Mouse (Mus musculus): ENCODE results near the gene Nkain4.

Nkain4 gene

DNA sequence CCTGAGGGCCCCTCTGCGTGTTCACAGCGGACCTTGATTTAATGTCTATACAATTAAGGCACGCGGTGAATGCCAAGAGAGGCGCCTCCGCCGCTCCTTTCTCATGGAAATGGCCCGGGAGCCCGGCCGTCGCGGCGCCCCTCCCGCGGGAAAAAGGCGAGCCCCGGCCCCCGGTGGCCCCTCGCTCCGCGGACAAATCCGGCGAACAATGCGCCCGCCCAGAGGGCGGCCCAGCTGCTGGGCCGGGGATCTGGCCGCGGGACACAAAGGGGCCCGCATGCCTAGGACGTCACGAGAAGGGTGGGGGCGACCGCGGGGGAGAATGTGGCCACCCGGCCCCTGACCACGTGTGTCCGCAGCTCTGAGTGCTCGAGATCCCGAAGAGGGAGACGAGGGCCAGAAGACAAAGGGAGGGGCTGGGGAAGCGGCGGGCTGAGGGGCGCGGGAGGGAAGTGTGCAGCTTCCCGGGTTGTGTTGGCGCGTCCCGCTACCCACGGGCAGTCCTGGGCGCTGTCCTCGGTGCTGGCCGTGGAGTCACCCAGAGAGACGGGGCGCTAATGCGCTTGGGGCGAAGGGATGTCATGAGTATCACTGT lies 60.4 kb downstream of the Nkain4 start:
- peak in 1 of 2 experiments; percentile 31 for DNase-seq (ENCODE audit: low spot score in 2 of 2)

DNA sequence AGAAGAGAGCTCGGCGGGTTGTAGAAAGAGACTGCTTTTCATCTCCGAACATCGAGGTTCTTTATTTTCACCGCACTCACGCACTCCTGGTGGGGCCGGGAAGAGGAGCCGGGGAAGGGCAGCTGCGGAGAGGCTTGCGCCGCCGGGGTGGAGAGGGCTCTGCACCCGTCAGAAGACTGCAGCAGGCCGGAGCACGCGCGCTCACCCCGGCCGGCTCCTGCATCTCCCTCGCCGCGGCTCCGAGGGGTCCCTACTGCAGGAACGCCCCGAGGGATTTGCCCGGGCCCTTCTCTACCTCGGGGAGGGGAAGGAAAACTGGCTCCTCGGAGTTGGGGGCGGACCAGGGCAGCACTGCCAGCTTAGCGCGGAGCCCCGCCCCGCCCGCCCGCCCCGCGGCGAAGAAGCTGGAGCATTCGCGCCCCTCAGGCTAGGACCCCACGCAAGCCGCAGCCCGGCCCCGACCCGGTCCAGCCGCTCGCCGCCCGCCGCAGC lies 60.9 kb downstream of the Nkain4 start:
- no peak for DNase-seq (ENCODE audit: low spot score in 2 of 2)

DNA sequence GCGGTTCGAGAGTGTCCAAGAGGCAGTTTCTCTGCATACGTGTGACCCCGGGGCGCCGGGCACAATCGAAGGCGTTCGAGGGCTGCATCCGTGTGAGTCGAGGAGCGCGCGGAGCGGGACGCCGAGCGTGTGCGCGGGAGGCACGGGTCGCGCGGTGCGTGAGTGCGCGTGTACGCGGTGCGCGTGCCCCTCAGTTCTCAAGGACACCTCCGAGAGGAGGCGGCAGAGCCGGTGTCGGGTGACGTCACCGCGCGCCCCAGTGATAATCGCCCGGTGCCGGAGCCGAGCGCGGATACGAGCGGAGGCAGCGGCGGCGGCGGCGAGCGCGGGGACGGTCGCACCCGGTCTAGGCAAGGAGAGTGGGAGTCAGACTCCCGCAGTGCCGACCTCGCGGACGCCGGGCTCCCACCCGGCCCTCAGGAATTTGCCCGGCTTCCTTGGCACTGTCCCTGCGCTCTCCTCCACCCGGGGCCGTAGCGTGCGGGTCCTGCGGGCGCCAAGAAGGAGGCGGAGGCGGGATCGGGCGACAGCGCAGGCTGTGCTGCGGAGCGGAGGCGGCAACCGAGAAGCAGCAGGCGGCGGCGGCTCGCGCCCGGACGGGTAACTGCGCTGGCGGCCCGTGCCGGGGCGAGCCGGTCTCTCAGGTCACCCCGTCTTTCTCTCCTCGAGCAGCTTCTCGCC lies 61.5 kb downstream of the Nkain4 start:
- DNase-seq (ENCODE audit: low spot score in 2 of 2), result no peak

DNA sequence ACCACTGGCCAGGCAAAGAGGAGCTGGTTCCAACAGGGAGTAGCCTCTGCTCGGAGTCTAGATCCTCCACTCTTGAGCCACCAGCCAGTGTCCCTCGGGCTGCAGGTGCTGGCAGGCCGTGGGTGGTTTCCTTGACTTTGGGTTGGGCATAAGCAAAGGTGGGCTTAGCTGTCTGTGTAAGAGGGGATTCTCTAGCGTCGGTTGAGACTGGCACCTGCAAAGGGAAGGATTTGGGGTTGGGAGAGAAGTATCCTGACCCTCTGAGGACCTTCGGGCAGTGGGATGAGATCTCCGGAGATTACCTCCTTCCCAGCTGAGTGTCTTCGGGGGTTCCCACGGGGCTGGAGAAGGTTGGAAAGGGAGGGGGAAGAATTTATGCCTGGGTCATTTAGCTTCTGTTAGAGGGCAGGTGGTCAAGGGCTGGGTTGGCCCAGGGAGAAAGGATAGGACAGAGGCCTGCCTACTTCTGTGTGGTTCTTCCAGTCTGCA lies 62.6 kb downstream of the Nkain4 start:
- DNase-seq (ENCODE audit: low spot score in 2 of 2), result no peak

DNA sequence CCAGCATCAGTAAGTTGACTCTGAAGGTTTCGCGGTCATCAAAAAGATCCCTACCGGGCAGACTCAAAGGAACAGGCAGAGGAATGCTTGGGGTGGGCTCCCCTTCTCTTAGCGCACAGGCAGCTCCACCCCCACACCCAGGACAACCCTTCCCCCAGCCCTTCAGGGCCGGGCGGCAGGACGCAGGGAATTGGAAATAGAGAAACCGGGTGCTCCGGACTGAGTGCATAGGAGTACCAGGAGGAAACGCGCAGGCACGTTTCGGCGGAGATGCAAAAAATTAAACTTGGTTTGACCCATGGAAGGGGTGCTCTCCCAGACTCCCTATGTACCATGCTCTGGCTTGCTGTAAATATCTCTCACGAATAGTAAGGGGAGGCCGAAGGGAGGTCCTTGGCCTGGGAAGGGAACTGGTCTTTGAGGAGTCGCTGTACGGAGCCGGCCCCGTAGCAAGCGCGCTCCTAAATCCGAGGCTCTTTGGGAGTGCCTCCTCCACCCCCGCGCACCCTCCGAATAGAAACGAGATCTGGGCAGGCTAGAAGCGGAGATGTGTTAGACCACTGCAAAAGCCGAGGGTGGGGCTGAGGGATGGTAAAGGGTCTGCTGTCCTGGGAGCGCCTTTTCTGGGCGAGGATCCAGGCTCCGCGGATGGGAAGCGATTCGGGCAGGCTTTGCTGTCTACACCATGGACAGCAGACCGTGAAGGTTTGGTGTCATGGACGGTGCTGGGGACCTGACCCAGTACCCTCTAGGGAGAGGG lies 63.2 kb downstream of the Nkain4 start:
- no peak for DNase-seq (ENCODE audit: low spot score in 2 of 2)

DNA sequence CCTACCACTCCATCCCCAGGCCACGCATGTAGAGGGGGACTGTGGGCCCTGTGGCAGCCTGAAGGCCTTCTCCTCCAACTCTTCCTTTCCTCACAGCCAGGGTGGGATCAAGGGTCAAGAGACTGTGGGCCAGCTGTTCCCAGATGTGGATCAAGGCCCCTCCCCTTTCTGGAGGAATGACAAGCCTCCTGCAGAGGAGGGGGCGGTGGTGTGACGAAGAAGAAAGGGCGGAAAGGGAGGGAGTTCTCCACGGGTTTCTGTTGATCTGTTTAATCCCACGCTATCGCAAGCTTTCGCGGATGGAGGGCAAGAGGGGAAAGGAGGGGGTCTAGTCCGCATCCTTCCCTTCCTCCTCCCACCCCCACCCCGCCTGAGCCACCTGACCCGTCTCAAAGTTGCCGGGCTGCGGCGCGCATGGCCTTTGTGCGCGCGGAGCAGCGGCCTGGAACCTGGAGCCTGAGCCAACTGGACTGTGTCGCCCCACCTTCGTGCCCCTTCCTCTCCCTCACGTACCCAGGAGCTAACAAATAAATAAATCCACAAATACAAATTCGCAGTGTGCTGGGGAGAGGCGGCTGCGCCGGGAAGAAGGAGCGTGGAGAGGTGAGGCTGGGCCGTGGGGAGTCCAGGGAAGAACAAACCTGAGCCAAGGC lies 64.0 kb downstream of the Nkain4 start:
- no peak for DNase-seq (ENCODE audit: low spot score in 2 of 2)

DNA sequence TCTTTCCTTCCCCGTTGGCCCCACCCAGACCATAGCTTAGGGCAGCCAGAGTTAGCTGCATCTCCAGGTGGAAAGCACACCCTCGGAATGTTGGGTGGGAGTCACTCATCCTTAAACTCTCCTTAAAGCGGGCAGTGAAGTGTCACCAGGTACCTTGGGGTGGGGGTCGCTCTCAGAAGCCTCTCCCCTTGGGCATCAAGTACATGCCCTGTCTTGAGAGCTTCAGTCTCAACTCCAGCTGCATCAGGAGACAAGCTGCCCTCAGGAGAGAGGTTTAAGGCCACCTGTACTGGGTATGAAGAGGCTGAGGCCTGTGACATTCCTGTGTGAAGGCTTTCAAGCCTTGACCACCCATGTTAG lies 64.6 kb downstream of the Nkain4 start:
- no peak for DNase-seq (ENCODE audit: low spot score in 2 of 2)

DNA sequence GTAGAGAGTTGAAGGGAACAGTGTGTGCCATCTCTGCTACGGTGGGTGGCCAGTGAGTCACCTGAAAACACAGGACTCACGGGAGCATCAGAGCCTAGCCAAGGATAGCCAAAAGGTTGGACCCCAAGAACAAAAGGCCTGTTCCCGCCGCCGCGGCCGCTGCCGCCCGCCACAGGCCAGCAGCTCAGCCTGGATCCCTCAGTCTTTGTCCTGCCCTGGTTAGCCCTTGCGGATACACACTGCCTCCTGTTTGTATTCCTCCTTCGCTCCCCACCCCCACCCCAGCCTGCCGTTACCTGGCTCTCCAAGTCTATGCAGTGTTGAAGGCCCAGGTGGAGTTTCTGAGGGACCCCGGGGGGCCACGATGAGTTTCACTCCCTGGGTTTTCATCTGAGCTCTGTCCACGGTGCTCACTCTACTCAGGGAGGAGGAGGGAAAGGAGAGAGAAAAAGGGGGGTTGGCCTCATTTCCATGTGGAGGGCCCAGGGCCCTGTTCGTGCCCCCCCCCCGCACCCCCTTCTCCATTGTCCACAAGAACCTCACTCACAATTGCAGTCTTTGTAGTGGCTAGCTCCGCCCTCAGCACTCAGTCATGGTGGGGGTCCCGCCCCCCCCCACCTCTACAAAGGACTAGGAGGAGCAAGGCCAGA lies 65.1 kb downstream of the Nkain4 start:
- DNase-seq (ENCODE audit: low spot score in 2 of 2), result no peak

DNA sequence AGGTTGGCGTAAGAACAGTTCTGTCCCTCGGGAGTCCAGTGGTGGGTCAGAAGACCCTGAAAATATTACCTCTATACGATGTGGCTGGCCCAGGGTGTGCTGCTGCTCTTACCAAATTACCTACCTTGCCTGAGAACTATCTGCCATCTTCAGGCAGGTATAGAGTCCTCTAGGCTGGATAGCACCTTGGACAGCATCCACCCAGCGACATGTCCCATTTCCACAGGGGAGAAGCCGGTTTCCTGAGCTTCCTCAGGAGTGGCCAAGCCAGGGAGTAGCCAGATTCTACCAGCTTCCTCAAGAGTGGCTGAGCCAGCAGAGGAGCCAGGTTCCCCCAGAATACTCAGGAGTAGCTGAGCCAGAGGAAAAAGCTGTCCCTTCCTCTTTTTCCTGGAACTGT lies 69.2 kb downstream of the Nkain4 start:
- no peak for DNase-seq (ENCODE audit: low spot score in 2 of 2)

Measured in urinary bladder, postnatal 36 days (tissue).